Mouse (Mus musculus): ENCODE results near the gene Hdgfl1. TPM values are rescaled to one million over a fixed set of nuclear protein-coding genes. Genes with fewer than 3 reads are reported as not detected.

Hdgfl1 gene
- polyA plus RNA-seq, 1 experiment from 2014 or later, result not detected

GRCm38 (mm10) chr13:26744068-26744467 lies 25.9 kb downstream of the Hdgfl1 start:
- DNase-seq (ENCODE audit: low spot score) (no peak), ATAC-seq (replicated peaks; ENCODE audit: low FRiP score) (no peak)
- H3K9me3 ChIP-seq (ENCODE audit: control insufficient read depth, low read length), result no peaks in the 10 kb centered on the region
- H3K4me3 ChIP-seq (ENCODE audit: low read depth, low read length), result no peak overlapping the region
- WGBS, result 69% methylated on average over 1 of the region's 1 CpGs
- no peak overlapping the region for H3K9ac ChIP-seq (ENCODE audit: low read depth, low read length)
- H3K4me1 ChIP-seq (replicated peaks; ENCODE audit: control insufficient read depth, insufficient read depth, low read length), result no peaks in the 10 kb centered on the region
- H3K27ac ChIP-seq (ENCODE audit: low read depth, low read length), result no peak overlapping the region
- no peaks in the 10 kb centered on the region for H3K27me3 ChIP-seq (replicated peaks; ENCODE audit: control insufficient read depth, insufficient read depth, low read length)
- H3K4me2 ChIP-seq, result no peak overlapping the region
- H3K36me3 ChIP-seq (ENCODE audit: control insufficient read depth, insufficient read depth, low read length), result no peaks in the 10 kb centered on the region

DNA sequence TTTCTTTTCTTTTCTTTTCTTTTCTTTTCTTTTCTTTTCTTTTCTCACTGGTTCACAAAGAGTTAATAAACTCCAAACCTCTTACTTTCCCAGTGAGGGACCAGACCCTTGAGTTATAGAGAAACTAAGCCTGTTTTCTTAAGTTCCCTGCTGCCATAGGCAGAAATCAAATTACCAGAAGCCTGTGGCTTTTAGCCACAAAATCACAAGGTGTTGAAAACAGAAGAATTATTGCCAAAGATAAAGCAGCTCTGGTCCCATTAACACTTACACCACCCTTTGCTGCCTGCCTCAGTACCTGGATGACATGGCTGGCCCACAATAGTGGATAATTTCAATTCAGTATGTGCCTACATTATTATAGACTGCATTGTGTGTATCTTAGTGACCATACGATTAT lies 35.0 kb downstream of the Hdgfl1 start:
- H3K27ac ChIP-seq (ENCODE audit: low read depth, low read length), result no peak overlapping the region
- DNase-seq (ENCODE audit: low spot score) (no peak), ATAC-seq (replicated peaks; ENCODE audit: low FRiP score) (no peak)
- H3K4me1 ChIP-seq (replicated peaks; ENCODE audit: control insufficient read depth, insufficient read depth, low read length), result no peaks in the 10 kb centered on the region
- H3K4me3 ChIP-seq (ENCODE audit: low read depth, low read length), result no peak overlapping the region
- no peak overlapping the region for H3K9ac ChIP-seq (ENCODE audit: low read depth, low read length)
- H3K27me3 ChIP-seq (replicated peaks; ENCODE audit: control insufficient read depth, insufficient read depth, low read length), result no peaks in the 10 kb centered on the region
- no peaks in the 10 kb centered on the region for H3K36me3 ChIP-seq (ENCODE audit: control insufficient read depth, insufficient read depth, low read length)
- no peaks in the 10 kb centered on the region for H3K9me3 ChIP-seq (ENCODE audit: control insufficient read depth, low read length)
- WGBS, result 66% methylated on average over 1 of the region's 1 CpGs
- H3K4me2 ChIP-seq, result no peak overlapping the region

DNA sequence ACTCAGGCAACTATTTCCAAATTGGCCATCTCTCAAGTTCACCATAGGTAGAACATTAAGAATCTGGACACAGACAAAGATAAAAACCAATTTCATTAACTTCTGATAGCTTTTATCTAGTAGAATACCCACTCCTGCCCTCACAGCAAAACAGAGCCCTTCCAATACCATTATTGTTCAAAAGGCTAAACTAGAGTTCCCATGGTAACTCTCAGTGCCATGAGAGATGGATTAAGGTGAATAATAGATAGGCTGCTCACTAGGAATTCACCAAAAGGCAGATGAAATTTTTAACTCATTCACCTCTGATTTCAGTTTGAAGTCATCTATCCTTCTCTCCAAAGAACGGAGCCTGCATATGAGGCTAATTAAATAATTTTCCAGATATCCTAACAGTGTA lies 45.7 kb downstream of the Hdgfl1 start:
- ATAC-seq (replicated peaks; ENCODE audit: low FRiP score), result no peak
- Histone ChIP-seq H3K9ac (ENCODE audit: low read depth, low read length) (no peak overlapping the region), H3K4me1 (replicated peaks; ENCODE audit: control insufficient read depth, insufficient read depth, low read length) (no peaks in the 10 kb centered on the region), H3K27me3 (replicated peaks; ENCODE audit: control insufficient read depth, insufficient read depth, low read length) (no peaks in the 10 kb centered on the region), H3K4me2 (no peak overlapping the region), H3K9me3 (ENCODE audit: control insufficient read depth, low read length) (no peaks in the 10 kb centered on the region), H3K4me3 (ENCODE audit: low read depth, low read length) (no peak overlapping the region), H3K36me3 (ENCODE audit: control insufficient read depth, insufficient read depth, low read length) (no peaks in the 10 kb centered on the region), H3K27ac (ENCODE audit: low read depth, low read length) (no peak overlapping the region)
- no peak for DNase-seq (ENCODE audit: low spot score)
- 83% methylated on average over 1 of the region's 1 CpGs for WGBS

DNA sequence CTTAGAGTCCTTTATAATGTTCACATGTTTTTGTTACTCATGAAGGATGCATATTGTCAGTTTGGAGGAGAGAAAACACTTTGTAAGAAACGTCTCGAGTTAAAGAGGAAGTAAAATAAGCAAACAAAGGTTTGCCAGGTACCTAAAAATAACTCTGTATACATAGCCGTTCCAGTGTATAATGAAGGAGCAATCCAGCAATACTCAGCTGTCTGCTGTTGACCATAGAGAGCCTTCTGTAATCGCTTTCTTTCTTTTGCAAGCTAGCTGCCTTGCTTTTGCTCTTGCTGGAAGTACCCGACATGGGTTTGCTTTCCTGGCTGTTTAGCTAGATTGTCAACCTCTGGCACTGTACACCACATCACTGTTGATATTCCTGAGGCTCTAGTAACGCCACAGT lies 48.6 kb downstream of the Hdgfl1 start:
- no peaks in the 10 kb centered on the region for H3K4me1 ChIP-seq (replicated peaks; ENCODE audit: control insufficient read depth, insufficient read depth, low read length)
- no peaks in the 10 kb centered on the region for H3K36me3 ChIP-seq (ENCODE audit: control insufficient read depth, insufficient read depth, low read length)
- H3K27ac ChIP-seq (ENCODE audit: low read depth, low read length), result no peak overlapping the region
- no peak overlapping the region for H3K9ac ChIP-seq (ENCODE audit: low read depth, low read length)
- H3K4me2 ChIP-seq, result no peak overlapping the region
- ATAC-seq (replicated peaks; ENCODE audit: low FRiP score) (no peak), DNase-seq (ENCODE audit: low spot score) (no peak)
- no peaks in the 10 kb centered on the region for H3K27me3 ChIP-seq (replicated peaks; ENCODE audit: control insufficient read depth, insufficient read depth, low read length)
- WGBS, result 39% methylated on average over 6 of the region's 6 CpGs
- H3K9me3 ChIP-seq (ENCODE audit: control insufficient read depth, low read length), result no peaks in the 10 kb centered on the region
- no peak overlapping the region for H3K4me3 ChIP-seq (ENCODE audit: low read depth, low read length)

DNA sequence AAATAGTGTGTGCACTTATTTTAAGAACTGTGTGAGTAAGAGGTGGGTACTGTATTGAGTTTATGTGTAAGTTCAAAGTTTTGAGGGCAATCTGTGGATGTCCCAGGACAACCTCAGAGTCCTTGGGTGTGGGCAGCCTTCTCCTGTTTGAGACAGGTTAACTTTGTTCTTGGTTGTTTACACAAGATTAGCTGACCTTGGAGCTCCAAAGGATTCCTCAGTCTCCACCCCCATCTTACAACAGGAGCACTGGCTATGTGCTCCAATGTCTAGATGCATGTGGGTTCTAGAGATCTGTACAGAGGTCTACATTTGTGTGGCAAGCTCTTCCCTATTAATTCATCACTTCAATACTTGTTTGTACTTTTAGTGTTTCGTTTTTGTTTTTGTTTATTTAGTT lies 49.0 kb downstream of the Hdgfl1 start:
- Histone ChIP-seq H3K4me1 (replicated peaks; ENCODE audit: control insufficient read depth, insufficient read depth, low read length) (no peaks in the 10 kb centered on the region), H3K4me2 (no peak overlapping the region), H3K9me3 (ENCODE audit: control insufficient read depth, low read length) (no peaks in the 10 kb centered on the region), H3K9ac (ENCODE audit: low read depth, low read length) (no peak overlapping the region), H3K36me3 (ENCODE audit: control insufficient read depth, insufficient read depth, low read length) (no peaks in the 10 kb centered on the region), H3K4me3 (ENCODE audit: low read depth, low read length) (no peak overlapping the region), H3K27me3 (replicated peaks; ENCODE audit: control insufficient read depth, insufficient read depth, low read length) (no peaks in the 10 kb centered on the region), H3K27ac (ENCODE audit: low read depth, low read length) (no peak overlapping the region)
- DNase-seq (ENCODE audit: low spot score) (no peak), ATAC-seq (replicated peaks; ENCODE audit: low FRiP score) (no peak)
- WGBS, result 53% methylated on average over 1 of the region's 1 CpGs

- no peak overlapping the region for H3K27ac ChIP-seq (ENCODE audit: low read depth, low read length)
- no peaks in the 10 kb centered on the region for H3K27me3 ChIP-seq (replicated peaks; ENCODE audit: control insufficient read depth, insufficient read depth, low read length)
- H3K36me3 ChIP-seq (ENCODE audit: control insufficient read depth, insufficient read depth, low read length), result no peaks in the 10 kb centered on the region
- H3K9ac ChIP-seq (ENCODE audit: low read depth, low read length), result no peak overlapping the region
- ATAC-seq (replicated peaks; ENCODE audit: low FRiP score) (no peak), DNase-seq (ENCODE audit: low spot score) (no peak)
- no peaks in the 10 kb centered on the region for H3K4me1 ChIP-seq (replicated peaks; ENCODE audit: control insufficient read depth, insufficient read depth, low read length)
- H3K4me3 ChIP-seq (ENCODE audit: low read depth, low read length), result no peak overlapping the region
- H3K9me3 ChIP-seq (ENCODE audit: control insufficient read depth, low read length), result no peaks in the 10 kb centered on the region
- WGBS, result 73% methylated on average over 5 of the region's 5 CpGs
- no peak overlapping the region for H3K4me2 ChIP-seq
Measured at GRCm38 (mm10) chr13:26719146-26719715, 50.7 kb downstream of the Hdgfl1 start.

Measured in liver, embryonic 11.5 days (tissue).